Mouse (Mus musculus) lung, postnatal 0 days (tissue): Measurements from ENCODE around the gene Fam131c.
A peak's percentile ranks its signal among the peaks of the same experiment; 100 is the strongest.

Experiments used
- CTCF ChIP-seq: IDR thresholded peaks from 2 replicates; pipeline ENCODE4 v1.5.1; 2016; ENCODE audit warnings: antibody characterized with exemption, mild to moderate bottlenecking
- EP300 ChIP-seq: IDR thresholded peaks from 2 replicates; pipeline ENCODE4 v1.6.1; 2016; ENCODE audit warnings: antibody characterized with exemption, mild to moderate bottlenecking, control low read depth

DNA sequence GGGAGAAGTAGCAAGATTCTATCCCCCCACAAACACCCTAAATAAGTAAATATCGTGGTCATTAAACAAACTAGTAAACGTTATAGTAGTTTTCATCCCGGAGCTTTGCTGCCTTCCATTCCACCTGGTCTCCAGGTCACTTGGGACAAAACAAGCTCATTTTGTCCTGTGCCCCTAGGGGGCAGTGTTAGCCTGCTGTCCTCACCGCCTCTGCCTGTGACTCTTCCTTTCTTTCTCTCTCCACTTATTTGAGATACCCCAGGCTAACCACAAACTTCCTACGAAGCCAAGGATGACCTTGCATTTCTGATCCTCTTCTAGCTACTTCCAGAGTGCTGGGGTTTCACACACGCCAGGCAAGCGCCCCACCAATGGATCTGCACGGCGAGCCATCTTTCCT lies 63.0 kb downstream of the Fam131c start:
- TF ChIP-seq CTCF (peak; percentile 90), EP300 (no peak)
